Mouse (Mus musculus) ES-E14 (cell line): Measurements from ENCODE around the gene Snrnp35.

ENCODE experiments used
- CHD2 ChIP-seq: IDR thresholded peaks from 2 replicates; pipeline ENCODE4 v1.6.1; 2014; ENCODE audit warnings: mild to moderate bottlenecking, low read depth, low read length, inconsistent platforms
- HCFC1 ChIP-seq: IDR thresholded peaks from 2 replicates; pipeline ENCODE4 v1.6.1; 2012; ENCODE audit warnings: low read length, inconsistent platforms, borderline replicate concordance; ENCODE audit not compliant: insufficient read depth
- MAFK ChIP-seq: IDR thresholded peaks from 2 replicates; pipeline ENCODE4 v1.6.1; 2014; ENCODE audit warnings: mild to moderate bottlenecking, low read depth, low read length, inconsistent platforms; ENCODE audit not compliant: insufficient read depth
- ZC3H11A ChIP-seq: IDR thresholded peaks from 2 replicates; pipeline ENCODE4 v1.6.1; 2012; ENCODE audit warnings: low read depth, mild to moderate bottlenecking, inconsistent platforms, low read length, borderline replicate concordance
- ZNF384 ChIP-seq: IDR thresholded peaks from 2 replicates; pipeline ENCODE4 v1.6.1; 2012; ENCODE audit warnings: low read depth, low read length, inconsistent platforms

- TF ChIP-seq CHD2: no peak
- TF ChIP-seq ZNF384: no peak
- no peak for TF ChIP-seq ZC3H11A
- no peak for TF ChIP-seq MAFK
- TF ChIP-seq HCFC1: no peak
Measured at GRCm38 (mm10) chr5:124515789-124516188, 32.9 kb downstream of the Snrnp35 start.
